Mouse (Mus musculus) C2C12 (cell line): ENCODE data around the gene Pkn2.

Experiments used
- CTCF ChIP-seq: IDR thresholded peaks from one replicate; pipeline ENCODE4 v1.5.1; 2011; ENCODE audit not compliant: control insufficient read depth, insufficient read depth, insufficient read length
- MYOD1 ChIP-seq: IDR thresholded peaks from one replicate; pipeline ENCODE4 v1.6.1; 2011; ENCODE audit warnings: low read depth; ENCODE audit not compliant: control insufficient read depth, insufficient read length
- MYOG ChIP-seq: IDR thresholded peaks from one replicate; pipeline ENCODE4 v1.6.1; 2011; ENCODE audit not compliant: control insufficient read depth, insufficient read length; ENCODE audit errors: extremely low read depth
- USF1 ChIP-seq: IDR thresholded peaks from one replicate; pipeline ENCODE4 v1.6.1; 2011; ENCODE audit warnings: low read depth, mild to moderate bottlenecking, control low read depth, moderate library complexity

GRCm38 (mm10) chr3:142749131-142749530 is 132.7 kb downstream of the Pkn2 start:
- TF ChIP-seq USF1 (no peak), CTCF (no peak), MYOG (no peak), MYOD1 (no peak)
